Mouse (Mus musculus): Measurements from ENCODE around the gene Tatdn2. TPM values are rescaled to one million over a fixed set of nuclear protein-coding genes. Genes with fewer than 3 reads are reported as not detected.

Tatdn2 gene
- polyA plus RNA-seq, 1 experiment: 21.0 TPM

- peak; percentile 24 to 73 (median 49) for TF ChIP-seq MYOG (IDR thresholded peaks at IDR 0.05; ENCODE audit: control insufficient read depth in 1 of 3, insufficient read depth in 1 of 3, insufficient read length in 2 of 3, low read depth in 2 of 3)
- peak; percentile 34 for TF ChIP-seq SRF (IDR thresholded peaks at IDR 0.05; ENCODE audit: control insufficient read depth, insufficient read length, low read depth)
- TF ChIP-seq TCF3 (IDR thresholded peaks at IDR 0.05; ENCODE audit: insufficient read length, low read depth): no peak
- TF ChIP-seq POLR2A (IDR thresholded peaks at IDR 0.05; ENCODE audit: insufficient read length, low read depth): peak; percentile 94
- TF ChIP-seq MYOD1 (IDR thresholded peaks at IDR 0.05; ENCODE audit: control insufficient read depth in 1 of 3, insufficient read length in 2 of 3, low read depth in 2 of 3): peak in 2 of 3 experiments; percentile 8 to 42
- TF ChIP-seq CEBPB (IDR thresholded peaks at IDR 0.05; ENCODE audit: insufficient read depth, poor library complexity, severe bottlenecking): no peak
- no peak for TF ChIP-seq USF1 (IDR thresholded peaks at IDR 0.05; ENCODE audit: low read depth)
- peak; percentile 96 for TF ChIP-seq POLR2AphosphoS2 (IDR thresholded peaks at IDR 0.05; ENCODE audit: insufficient read length, low read depth)
- Histone ChIP-seq H3K4me3 (peak within 1 kb of the TSS; percentile 91), H3K79me2 (ENCODE audit: control insufficient read depth, insufficient read depth) (peaks cover 39% of the 10 kb centered on the region), H3K27me3 (ENCODE audit: control insufficient read depth, insufficient read depth, insufficient read length) (peaks cover 21% of the 10 kb centered on the region), H3K36me3 (ENCODE audit: control insufficient read depth, insufficient read depth) (peaks cover 14% of the 10 kb centered on the region), H3ac (ENCODE audit: control insufficient read depth, insufficient read length) (peak within 1 kb of the TSS; percentile 4), H3K4me2 (ENCODE audit: low read depth) (peak within 1 kb of the TSS; percentile 90)
These were observed 43.7 kb downstream of the Tatdn2 start, which contains the start of gene Sec13 for GRCm38 (mm10) chr6:113740236-113741217. Sec13 (minus strand) TSS chr6:113740743.

GRCm38 (mm10) chr6:113741425-113741824 lies 44.6 kb downstream of the Tatdn2 start:
- no peak overlapping the region for H3ac ChIP-seq (ENCODE audit: control insufficient read depth, insufficient read length)
- H3K4me3 ChIP-seq: no peak overlapping the region
- H3K4me2 ChIP-seq (ENCODE audit: low read depth): no peak overlapping the region
- peaks cover 5% of the 10 kb centered on the region for H3K36me3 ChIP-seq (ENCODE audit: control insufficient read depth, insufficient read depth)
- H3K79me2 ChIP-seq (ENCODE audit: control insufficient read depth, insufficient read depth): peaks cover 39% of the 10 kb centered on the region
- peaks cover 30% of the 10 kb centered on the region for H3K27me3 ChIP-seq (ENCODE audit: control insufficient read depth, insufficient read depth, insufficient read length)
- TF ChIP-seq POLR2A (IDR thresholded peaks at IDR 0.05; ENCODE audit: insufficient read length, low read depth) (no peak), MAX (IDR thresholded peaks at IDR 0.05; ENCODE audit: low read depth) (no peak), TCF3 (IDR thresholded peaks at IDR 0.05; ENCODE audit: insufficient read length, low read depth) (no peak), MYOG (IDR thresholded peaks at IDR 0.05; ENCODE audit: control insufficient read depth in 1 of 3, insufficient read depth in 1 of 3, insufficient read length in 2 of 3, low read depth in 2 of 3) (no peak), USF1 (IDR thresholded peaks at IDR 0.05; ENCODE audit: low read depth) (no peak), CEBPB (IDR thresholded peaks at IDR 0.05; ENCODE audit: insufficient read depth, poor library complexity, severe bottlenecking) (no peak), MYOD1 (IDR thresholded peaks at IDR 0.05; ENCODE audit: control insufficient read depth in 1 of 3, insufficient read length in 2 of 3, low read depth in 2 of 3) (no peak), TCF12 (IDR thresholded peaks at IDR 0.05; ENCODE audit: insufficient read depth, poor library complexity, severe bottlenecking) (no peak), POLR2AphosphoS2 (IDR thresholded peaks at IDR 0.05; ENCODE audit: insufficient read length, low read depth) (no peak), SRF (IDR thresholded peaks at IDR 0.05; ENCODE audit: control insufficient read depth, insufficient read length, low read depth) (no peak), E2F4 (IDR thresholded peaks at IDR 0.05; ENCODE audit: insufficient read depth) (no peak), REST (IDR thresholded peaks at IDR 0.05; ENCODE audit: insufficient read depth, insufficient read length) (no peak)

- no peaks in the 10 kb centered on the region for H3K36me3 ChIP-seq (ENCODE audit: control insufficient read depth, insufficient read depth)
- peaks cover 31% of the 10 kb centered on the region for H3K79me2 ChIP-seq (ENCODE audit: control insufficient read depth, insufficient read depth)
- no peak for TF ChIP-seq SRF (IDR thresholded peaks at IDR 0.05; ENCODE audit: control insufficient read depth, insufficient read length, low read depth)
- no peak for TF ChIP-seq POLR2A (IDR thresholded peaks at IDR 0.05; ENCODE audit: insufficient read length, low read depth)
- no peak for TF ChIP-seq E2F4 (IDR thresholded peaks at IDR 0.05; ENCODE audit: insufficient read depth)
- no peak for TF ChIP-seq REST (IDR thresholded peaks at IDR 0.05; ENCODE audit: insufficient read depth, insufficient read length)
- TF ChIP-seq TCF12 (IDR thresholded peaks at IDR 0.05; ENCODE audit: insufficient read depth, poor library complexity, severe bottlenecking): no peak
- TF ChIP-seq USF1 (IDR thresholded peaks at IDR 0.05; ENCODE audit: low read depth): no peak
- no peak for TF ChIP-seq TCF3 (IDR thresholded peaks at IDR 0.05; ENCODE audit: insufficient read length, low read depth)
- TF ChIP-seq POLR2AphosphoS2 (IDR thresholded peaks at IDR 0.05; ENCODE audit: insufficient read length, low read depth): no peak
- TF ChIP-seq MAX (IDR thresholded peaks at IDR 0.05; ENCODE audit: low read depth): no peak
- no peak for TF ChIP-seq CEBPB (IDR thresholded peaks at IDR 0.05; ENCODE audit: insufficient read depth, poor library complexity, severe bottlenecking)
- TF ChIP-seq MYOG (IDR thresholded peaks at IDR 0.05; ENCODE audit: control insufficient read depth in 1 of 3, insufficient read depth in 1 of 3, insufficient read length in 2 of 3, low read depth in 2 of 3): no peak
- TF ChIP-seq MYOD1 (IDR thresholded peaks at IDR 0.05; ENCODE audit: control insufficient read depth in 1 of 3, insufficient read length in 2 of 3, low read depth in 2 of 3): no peak
- no peak overlapping the region for H3K4me3 ChIP-seq
- no peak overlapping the region for H3ac ChIP-seq (ENCODE audit: control insufficient read depth, insufficient read length)
- peaks cover 37% of the 10 kb centered on the region for H3K27me3 ChIP-seq (ENCODE audit: control insufficient read depth, insufficient read depth, insufficient read length)
- no peak overlapping the region for H3K4me2 ChIP-seq (ENCODE audit: low read depth)
These were observed 45.5 kb downstream of the Tatdn2 start for GRCm38 (mm10) chr6:113742321-113742720.

- no peak for TF ChIP-seq MAX (IDR thresholded peaks at IDR 0.05; ENCODE audit: low read depth)
- no peak for TF ChIP-seq CEBPB (IDR thresholded peaks at IDR 0.05; ENCODE audit: insufficient read depth, poor library complexity, severe bottlenecking)
- no peak for TF ChIP-seq TCF3 (IDR thresholded peaks at IDR 0.05; ENCODE audit: insufficient read length, low read depth)
- no peak overlapping the region for H3ac ChIP-seq (ENCODE audit: control insufficient read depth, insufficient read length)
- H3K4me2 ChIP-seq (ENCODE audit: low read depth): no peak overlapping the region
These were observed 46.3 kb downstream of the Tatdn2 start for GRCm38 (mm10) chr6:113743111-113743510.

More at GRCm38 (mm10) chr6:113743111-113743510, 46.3 kb downstream of the Tatdn2 start:
- Histone ChIP-seq H3K79me2 (ENCODE audit: control insufficient read depth, insufficient read depth) (peaks cover 23% of the 10 kb centered on the region), H3K27me3 (ENCODE audit: control insufficient read depth, insufficient read depth, insufficient read length) (peaks cover 43% of the 10 kb centered on the region), H3K36me3 (ENCODE audit: control insufficient read depth, insufficient read depth) (no peaks in the 10 kb centered on the region), H3K4me3 (no peak overlapping the region)
